Mouse (Mus musculus) layer of hippocampus, postnatal 36 days (tissue): ENCODE measurements around the gene Yipf1. TPM values are rescaled to one million over a fixed set of nuclear protein-coding genes. Genes with fewer than 3 reads are reported as not detected.

Source experiments
- DNase-seq, 2 experiments: peaks; one replicate each; pipeline ENCODE4 v3.0.0; 2022
- total RNA-seq, 2 experiments: library from RNA; stranded (reverse); gene quantifications; 2 replicates each; pipeline ENCODE4 v1.2.3; 2021

Gene Yipf1
- total RNA-seq, 2 experiments from 2014 or later = 51.5 to 52.9 TPM

- no peak for DNase-seq
Measured at GRCm38 (mm10) chr4:107372304-107372703, 58.1 kb downstream of the Yipf1 start.

DNA sequence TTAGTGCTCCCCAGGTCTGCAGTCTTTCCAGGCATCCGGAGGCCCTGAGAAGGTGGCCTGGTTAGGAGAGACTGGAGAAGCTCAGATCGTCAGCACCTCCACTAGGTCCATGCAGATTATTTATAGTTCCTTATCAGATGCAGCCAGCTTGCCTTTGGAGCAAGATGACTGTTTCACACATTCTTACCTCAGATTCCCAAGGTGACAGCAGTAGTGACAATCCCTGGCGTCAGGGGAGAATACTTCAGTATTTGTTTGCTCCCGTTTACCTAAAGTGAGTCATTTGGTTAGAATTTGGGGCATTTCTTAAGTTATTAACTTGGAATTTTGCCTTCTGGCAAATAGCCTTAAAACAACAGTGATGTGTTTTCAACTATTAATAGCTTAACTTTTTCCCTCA lies 60.5 kb downstream of the Yipf1 start:
- no peak for DNase-seq

DNA sequence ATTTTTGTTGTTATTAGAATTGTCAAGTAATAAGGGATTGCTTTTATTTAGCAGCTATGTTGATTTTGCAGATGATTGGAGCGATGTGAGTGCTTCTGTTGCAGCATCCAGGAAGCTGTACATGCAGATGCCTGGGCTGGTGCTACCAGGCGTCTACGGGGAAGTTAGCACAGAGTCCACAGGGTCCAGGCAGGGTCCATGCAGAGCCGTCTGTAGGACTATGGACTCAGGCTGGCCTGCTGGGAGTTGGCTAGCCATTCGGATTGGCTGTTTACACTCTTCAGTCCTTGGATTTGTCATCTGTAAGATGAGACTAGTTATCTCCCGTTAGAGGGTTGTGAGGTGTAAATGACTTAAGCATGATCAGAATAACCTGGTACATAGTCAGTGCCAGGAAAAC lies 64.8 kb downstream of the Yipf1 start:
- no peak for DNase-seq

- no peak for DNase-seq
Measured at GRCm38 (mm10) chr4:107380871-107381270, 66.7 kb downstream of the Yipf1 start.

DNA sequence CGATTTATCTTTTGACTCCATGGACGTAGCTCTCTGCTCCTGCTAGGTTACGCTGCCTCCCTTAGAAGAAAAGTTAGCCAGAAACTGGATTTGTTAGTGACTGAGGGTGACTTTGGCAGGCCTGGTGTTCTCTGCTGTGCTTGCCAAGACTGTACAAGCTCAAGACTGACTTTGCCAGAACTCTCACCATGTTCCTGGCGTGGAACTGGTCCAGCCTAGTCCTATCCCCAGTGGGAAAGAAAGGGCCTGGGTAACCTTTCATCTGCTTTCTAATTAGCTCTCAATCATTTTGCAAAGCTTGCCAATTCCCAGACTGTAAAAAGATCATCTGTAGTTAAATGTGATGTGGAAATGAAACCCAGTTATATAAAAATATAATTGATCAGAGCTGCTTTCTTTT lies 72.9 kb downstream of the Yipf1 start:
- DNase-seq = peak; percentile 30 to 38

GRCm38 (mm10) chr4:107387465-107387864 lies 73.3 kb downstream of the Yipf1 start:
- peak in 1 of 2 experiments; percentile 11 for DNase-seq

DNA sequence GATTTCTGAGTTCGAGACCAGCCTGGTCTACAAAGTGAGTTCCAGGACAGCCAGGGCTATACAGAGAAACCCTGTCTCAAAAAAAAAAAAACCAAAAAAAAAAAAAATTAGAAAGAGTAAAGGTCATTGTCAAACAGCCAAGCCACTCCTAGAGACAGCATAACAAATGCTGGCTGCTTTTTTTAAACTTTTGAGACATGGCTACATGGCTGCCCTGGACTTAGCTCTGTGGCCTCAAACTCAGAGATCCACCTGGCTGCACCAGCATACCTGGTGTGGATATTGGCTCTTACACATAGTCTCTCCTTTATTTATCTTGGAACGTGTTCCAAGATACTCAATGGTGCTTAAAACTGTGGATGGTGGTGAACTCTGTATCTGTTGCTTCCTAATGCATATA lies 74.1 kb downstream of the Yipf1 start:
- no peak for DNase-seq

DNA sequence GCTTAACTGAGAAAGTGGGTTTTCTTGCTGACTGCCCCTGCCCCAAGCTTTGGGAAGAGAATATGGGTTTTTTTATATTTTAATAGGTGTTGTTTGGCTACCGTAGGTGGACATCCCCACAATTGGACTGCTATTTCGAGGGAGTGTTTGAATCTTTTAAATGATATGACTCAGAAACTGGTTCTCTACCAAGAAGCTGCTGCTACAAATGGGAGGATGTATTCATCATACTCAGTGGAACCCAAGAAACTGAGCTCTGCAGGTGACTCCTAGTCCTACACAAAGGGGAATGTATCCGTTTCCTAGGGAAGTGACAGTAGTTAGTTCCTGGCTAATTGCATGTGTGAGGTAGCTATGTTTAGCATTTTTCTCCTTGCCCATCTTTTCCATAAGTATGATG lies 75.2 kb downstream of the Yipf1 start:
- DNase-seq = no peak

GRCm38 (mm10) chr4:107393771-107394170 lies 79.6 kb downstream of the Yipf1 start:
- DNase-seq = no peak

Other genes starting within 250 kb of the Yipf1 start
- gene Mrpl37, start 247.5 kb upstream of the Yipf1 start, total RNA-seq = 10 to 100 TPM; 60.4 to 62.9 TPM
- 10 to 100 TPM in 1 of 2 experiments, 1 to 10 TPM in 1; 8.2 to 10.2 TPM for gene Cyb5rl, start 247.4 kb upstream of the Yipf1 start, total RNA-seq
- not detected for gene Cdcp2, start 217.5 kb upstream of the Yipf1 start, total RNA-seq
- gene Tmem59, start 136.0 kb upstream of the Yipf1 start, total RNA-seq = 100 to 1,000 TPM; 208 to 228 TPM
- gene Tceanc2, start 135.2 kb upstream of the Yipf1 start, total RNA-seq = 10 to 100 TPM; 16.5 to 20.7 TPM
- not detected for gene Ldlrad1, start 105.2 kb upstream of the Yipf1 start, total RNA-seq
- gene Lrrc42, start 60.8 kb upstream of the Yipf1 start, total RNA-seq = 10 to 100 TPM; 39.6 to 41.3 TPM
- 10 to 100 TPM; 27.8 to 29.4 TPM for gene Hspb11, start 60.8 kb upstream of the Yipf1 start, total RNA-seq
- gene Dio1, start 7.2 kb upstream of the Yipf1 start, total RNA-seq = not detected
- 10 to 100 TPM; 11.0 to 12.5 TPM for gene Ndc1, start 53.4 kb downstream of the Yipf1 start, total RNA-seq
- gene Glis1, start 120.2 kb downstream of the Yipf1 start, total RNA-seq = 1 to 10 TPM; 1.2 to 2.3 TPM